Mouse (Mus musculus) neural tube, embryonic 11.5 days (tissue): ENCODE measurements around the gene Nsmce4a. TPM values are rescaled to one million over a fixed set of nuclear protein-coding genes. Genes with fewer than 3 reads are reported as not detected.

ENCODE experiments used
- ATAC-seq: fragments of 200-750 bp; cut with Nextera tagmentation; 2 replicates; pipeline ENCODE4 v1.8.0; 2017; ENCODE audit warnings: moderate number of reproducible peaks, mild to moderate bottlenecking, moderate TSS enrichment, moderate library complexity; ENCODE audit not compliant: insufficient read depth, low FRiP score, low TSS enrichment
- DNase-seq: peaks from one replicate; pipeline ENCODE4 v3.0.0-alpha.2; 2015; ENCODE audit warnings: low spot score
- H3K27ac ChIP-seq: fragments of 300-500 bp; sonication (generic); 2 replicates; pipeline ENCODE4 v1.5.1; 2014; ENCODE audit warnings: low read depth, mild to moderate bottlenecking, low read length
- H3K27me3 ChIP-seq: fragments of 300-500 bp; sonication (generic); 2 replicates; pipeline ENCODE4 v1.6.1; 2014; ENCODE audit warnings: mild to moderate bottlenecking, low read length, mixed read lengths; ENCODE audit not compliant: control insufficient read depth, insufficient read depth
- H3K36me3 ChIP-seq: fragments of 300-500 bp; sonication (generic); 2 replicates; pipeline ENCODE4 v1.6.1; 2014; ENCODE audit warnings: mild to moderate bottlenecking, low read length, moderate library complexity, mixed read lengths; ENCODE audit not compliant: control insufficient read depth, insufficient read depth
- H3K4me1 ChIP-seq: fragments of 300-500 bp; sonication (generic); 2 replicates; pipeline ENCODE4 v1.6.1; 2014; ENCODE audit warnings: low read length, mixed read lengths; ENCODE audit not compliant: control insufficient read depth, insufficient read depth
- H3K4me2 ChIP-seq: fragments of 300-500 bp; sonication (generic); 2 replicates; pipeline ENCODE4 v1.6.1; 2014; ENCODE audit warnings: low read depth, mild to moderate bottlenecking, moderate library complexity
- H3K4me3 ChIP-seq: fragments of 300-500 bp; sonication (generic); 2 replicates; pipeline ENCODE4 v1.5.1; 2014; ENCODE audit warnings: low read depth, low read length
- H3K9ac ChIP-seq: fragments of 300-500 bp; sonication (generic); 2 replicates; pipeline ENCODE4 v1.6.1; 2014; ENCODE audit warnings: mild to moderate bottlenecking, low read length
- H3K9me3 ChIP-seq: fragments of 300-500 bp; sonication (generic); 2 replicates; pipeline ENCODE4 v1.6.1; 2016; ENCODE audit warnings: low read length; ENCODE audit not compliant: control insufficient read depth
- WGBS: fragments of 180-500 bp; shearing (Covaris S2); extraction: QIAGEN DNeasy Blood & Tissue Kit; methylation state at CpG from one replicate; pipeline ENCODE4 v1.1.7; 2014; 5-methylcytosine and 5-hydroxymethylcytosine counted together
- polyA plus RNA-seq: library from polyadenylated mRNA; unstranded; fragments of >200 nt; fragmentation: Nextera tagmentation; extraction: Ambion mirVana; gene quantifications from 2 replicates; pipeline ENCODE4 v1.2.1, GENCODE M21; 2014

Nsmce4a gene
- polyA plus RNA-seq, 1 experiment from 2014 or later = 189 TPM

- Histone ChIP-seq H3K36me3 (no peaks in the 10 kb centered on the region), H3K27ac (no peak overlapping the region), H3K9me3 (no peaks in the 10 kb centered on the region), H3K27me3 (no peaks in the 10 kb centered on the region), H3K4me2 (no peak overlapping the region), H3K9ac (no peak overlapping the region), H3K4me1 (no peaks in the 10 kb centered on the region), H3K4me3 (no peak overlapping the region)
- 81% methylated on average over 4 of the region's 4 CpGs for WGBS
- no peak for DNase-seq
- no peak for ATAC-seq
Observed at GRCm38 (mm10) chr7:130553321-130553720, 19.6 kb downstream of the Nsmce4a start.

- no peaks in the 10 kb centered on the region for H3K9me3 ChIP-seq
- H3K4me2 ChIP-seq = no peak overlapping the region
- no peak for DNase-seq
- H3K27me3 ChIP-seq = no peaks in the 10 kb centered on the region
- no peaks in the 10 kb centered on the region for H3K36me3 ChIP-seq
- no peak overlapping the region for H3K27ac ChIP-seq
- WGBS = 65% methylated on average over 5 of the region's 5 CpGs
- H3K9ac ChIP-seq = no peak overlapping the region
- H3K4me1 ChIP-seq = no peaks in the 10 kb centered on the region
- ATAC-seq = no peak
- H3K4me3 ChIP-seq = no peak overlapping the region
Observed at GRCm38 (mm10) chr7:130552780-130553179, 20.1 kb downstream of the Nsmce4a start.

GRCm38 (mm10) chr7:130547635-130548175, 25.2 kb downstream of the Nsmce4a start:
- DNase-seq (no peak), ATAC-seq (peak; percentile 10; the same call in 1 of the 2 replicates)
- WGBS = 87% methylated on average over 12 of the region's 12 CpGs
- Histone ChIP-seq H3K4me3 (no peak overlapping the region), H3K4me1 (no peaks in the 10 kb centered on the region), H3K27me3 (no peaks in the 10 kb centered on the region), H3K9me3 (no peaks in the 10 kb centered on the region), H3K9ac (no peak overlapping the region), H3K4me2 (no peak overlapping the region), H3K27ac (no peak overlapping the region), H3K36me3 (peaks cover 3% of the 10 kb centered on the region)

- DNase-seq = peak; percentile 94
- peak overlapping the region; percentile 93 for H3K4me3 ChIP-seq
- peak overlapping the region; percentile 89 for H3K4me2 ChIP-seq
- no peaks in the 10 kb centered on the region for H3K9me3 ChIP-seq
- H3K4me1 ChIP-seq = no peaks in the 10 kb centered on the region
- no peaks in the 10 kb centered on the region for H3K27me3 ChIP-seq
- ATAC-seq = peak; percentile 92
- H3K36me3 ChIP-seq = peaks cover 5% of the 10 kb centered on the region
- H3K9ac ChIP-seq = peak overlapping the region; percentile 97
- H3K27ac ChIP-seq = peak overlapping the region; percentile 97
- WGBS = under 1% methylated on average over 84 of the region's 84 CpGs
Observed at GRCm38 (mm10) chr7:130546791-130547484, 26.0 kb downstream of the Nsmce4a start.

GRCm38 (mm10) chr7:130546421-130546790, 26.5 kb downstream of the Nsmce4a start:
- H3K36me3 ChIP-seq = peaks cover 5% of the 10 kb centered on the region
- WGBS = 7% methylated on average over 7 of the region's 7 CpGs
- peak overlapping the region; percentile 93 for H3K4me3 ChIP-seq
- ATAC-seq (no peak), DNase-seq (no peak)
- peak overlapping the region; percentile 97 for H3K9ac ChIP-seq
- H3K27ac ChIP-seq = peak overlapping the region; percentile 97
- no peaks in the 10 kb centered on the region for H3K27me3 ChIP-seq
- H3K4me1 ChIP-seq = no peaks in the 10 kb centered on the region
- H3K9me3 ChIP-seq = no peaks in the 10 kb centered on the region
- H3K4me2 ChIP-seq = peak overlapping the region; percentile 89

- Histone ChIP-seq H3K4me3 (peak overlapping the region; percentile 93), H3K4me2 (peak overlapping the region; percentile 89), H3K36me3 (peaks cover 5% of the 10 kb centered on the region), H3K9ac (peak overlapping the region; percentile 97), H3K27me3 (no peaks in the 10 kb centered on the region), H3K27ac (peak overlapping the region; percentile 97), H3K4me1 (no peaks in the 10 kb centered on the region), H3K9me3 (no peaks in the 10 kb centered on the region)
- no peak for DNase-seq
- WGBS = 56% methylated on average over 3 of the region's 3 CpGs
- ATAC-seq = no peak
Observed at GRCm38 (mm10) chr7:130545893-130546292, 27.0 kb downstream of the Nsmce4a start.

- Histone ChIP-seq H3K4me1 (no peaks in the 10 kb centered on the region), H3K27ac (no peak overlapping the region), H3K9me3 (no peaks in the 10 kb centered on the region), H3K36me3 (peaks cover 5% of the 10 kb centered on the region), H3K4me3 (no peak overlapping the region), H3K9ac (no peak overlapping the region), H3K4me2 (peak overlapping the region; percentile 89; the same call in 1 of the 2 replicates), H3K27me3 (no peaks in the 10 kb centered on the region)
- DNase-seq (no peak), ATAC-seq (no peak)
- WGBS = 95% methylated on average over 5 of the region's 5 CpGs
Observed at GRCm38 (mm10) chr7:130545401-130545800, 27.5 kb downstream of the Nsmce4a start.

- Histone ChIP-seq H3K36me3 (peaks cover 9% of the 10 kb centered on the region), H3K4me2 (no peak overlapping the region), H3K9ac (no peak overlapping the region), H3K4me1 (no peaks in the 10 kb centered on the region), H3K4me3 (no peak overlapping the region), H3K27me3 (no peaks in the 10 kb centered on the region), H3K9me3 (no peaks in the 10 kb centered on the region), H3K27ac (no peak overlapping the region)
- no peak for DNase-seq
- ATAC-seq = no peak
- 99% methylated on average over 4 of the region's 4 CpGs for WGBS
Observed at GRCm38 (mm10) chr7:130543181-130543580, 29.7 kb downstream of the Nsmce4a start.

GRCm38 (mm10) chr7:130540176-130540575, 32.7 kb downstream of the Nsmce4a start:
- no peak for ATAC-seq
- 93% methylated on average over 7 of the region's 7 CpGs for WGBS
- H3K27me3 ChIP-seq = no peaks in the 10 kb centered on the region
- H3K9me3 ChIP-seq = no peaks in the 10 kb centered on the region
- H3K36me3 ChIP-seq = peaks cover 9% of the 10 kb centered on the region
- no peak overlapping the region for H3K4me3 ChIP-seq
- no peak overlapping the region for H3K27ac ChIP-seq
- H3K4me2 ChIP-seq = no peak overlapping the region
- no peak overlapping the region for H3K9ac ChIP-seq
- no peaks in the 10 kb centered on the region for H3K4me1 ChIP-seq
- DNase-seq = no peak
